Comparison of ENCODE assay signal across 17 mouse cellular contexts in genomic region chr13:97775907-97776306, GRCm38 (mm10). TPM values are rescaled to one million over a fixed set of nuclear protein-coding genes. Genes with fewer than 3 reads are reported as not detected.
A peak's percentile ranks its signal among the peaks of the same experiment; 100 is the strongest.
DNase-seq lines count a peak whose midpoint lies in the region; ATAC-seq and TF ChIP-seq lines count a peak whose summit lies in the region.
"Had no signal": no experiment of that assay in that cellular context is flagged by ENCODE, and none has a peak within 500 bp of the region (broad histone marks: within the 10 kb centered on the region; RNA-seq: fewer than 3 reads in every experiment).

No protein-coding gene starts in this region.

- TF ChIP-seq EP300 in liver, embryonic 14.5 days (IDR thresholded peaks at IDR 0.05; ENCODE audit: low read depth), result peak; percentile 38

- H3K4me2 ChIP-seq in hindbrain, embryonic 16.5 days (ENCODE audit: low read length), result no peak overlapping the region
- H3K4me2 ChIP-seq in liver, embryonic 14.5 days (ENCODE audit: low read depth), result no peak overlapping the region
- H3K4me2 ChIP-seq in liver, embryonic 12.5 days, result no peak overlapping the region
- no peak overlapping the region for H3K4me2 ChIP-seq in liver, embryonic 15.5 days
- H3K4me2 ChIP-seq: forebrain, embryonic 13.5 days; heart, embryonic 13.5 days; hindbrain, embryonic 14.5 days had no signal

- no peak for DNase-seq in hindbrain, embryonic 10.5 days (ENCODE audit: low spot score)
- DNase-seq in liver, embryonic 14.5 days (ENCODE audit: low read depth in 3 of 3, low spot score in 3 of 3), result no peak
- no peak for DNase-seq in embryo, embryonic 11 days
- DNase-seq in Muller cell, postnatal 12 days (ENCODE audit: inconsistent ontology term), result no peak
- DNase-seq: cerebellum, adult 18-20 months; cerebellum, postnatal 36 days; forebrain, postnatal 0 days had no signal

- no peak for ATAC-seq in hindbrain, embryonic 16.5 days
- no peak for ATAC-seq in liver, embryonic 14.5 days (ENCODE audit: insufficient read depth)
- no peak for ATAC-seq in liver, embryonic 12.5 days
- no peak for ATAC-seq in liver, embryonic 15.5 days (ENCODE audit: insufficient read depth)
- ATAC-seq in megakaryocyte-erythroid progenitor cell, adult 5-6 weeks (replicated peaks; ENCODE audit: low FRiP score, low TSS enrichment, poor library complexity, severe bottlenecking), result peak; percentile 19
- ATAC-seq: activated CD4-positive, CD25-positive, alpha-beta regulatory T cell, adult 4 months; Patski had no signal

- peaks cover 16% of the 10 kb centered on the region for H3K4me1 ChIP-seq in hindbrain, embryonic 10.5 days (replicated peaks)
- peaks cover 10% of the 10 kb centered on the region for H3K4me1 ChIP-seq in hindbrain, embryonic 16.5 days (ENCODE audit: control insufficient read depth, insufficient read depth, low read depth, low read length)
- H3K4me1 ChIP-seq in liver, embryonic 14.5 days (replicated peaks; ENCODE audit: control insufficient read depth in 2 of 2, insufficient read depth in 2 of 2, low read length in 1 of 2), result peaks cover 47 to 51% of the 10 kb centered on the region in 2 experiments
- peaks cover 57% of the 10 kb centered on the region for H3K4me1 ChIP-seq in liver, embryonic 12.5 days
- H3K4me1 ChIP-seq in liver, embryonic 15.5 days (replicated peaks), result peaks cover 52% of the 10 kb centered on the region

- H3K36me3 ChIP-seq in hindbrain, embryonic 10.5 days, result no peaks in the 10 kb centered on the region
- no peaks in the 10 kb centered on the region for H3K36me3 ChIP-seq in hindbrain, embryonic 16.5 days (ENCODE audit: control insufficient read depth, insufficient read depth, low read length)
- H3K36me3 ChIP-seq in liver, embryonic 14.5 days (replicated peaks; ENCODE audit: control insufficient read depth, insufficient read depth, low read depth), result no peaks in the 10 kb centered on the region
- H3K36me3 ChIP-seq in liver, embryonic 12.5 days, result no peaks in the 10 kb centered on the region
- no peaks in the 10 kb centered on the region for H3K36me3 ChIP-seq in liver, embryonic 15.5 days (replicated peaks)
- H3K36me3 ChIP-seq: embryonic facial prominence, embryonic 10.5 days had no signal

- no peak overlapping the region for H3K9ac ChIP-seq in hindbrain, embryonic 16.5 days (ENCODE audit: low read depth, low read length)
- H3K9ac ChIP-seq in liver, embryonic 14.5 days (replicated peaks), result no peak overlapping the region
- no peak overlapping the region for H3K9ac ChIP-seq in liver, embryonic 12.5 days
- no peak overlapping the region for H3K9ac ChIP-seq in liver, embryonic 15.5 days
- H3K9ac ChIP-seq: forebrain, embryonic 13.5 days; forebrain, postnatal 0 days; heart, embryonic 13.5 days; hindbrain, embryonic 14.5 days had no signal

- H3K27me3 ChIP-seq in hindbrain, embryonic 10.5 days (ENCODE audit: insufficient read depth, poor library complexity, severe bottlenecking), result peaks cover 4% of the 10 kb centered on the region; the same call in 1 of the 2 replicates
- H3K27me3 ChIP-seq in hindbrain, embryonic 16.5 days (replicated peaks; ENCODE audit: control insufficient read depth, insufficient read depth, low read length), result no peaks in the 10 kb centered on the region
- H3K27me3 ChIP-seq in liver, embryonic 14.5 days (ENCODE audit: control insufficient read depth, insufficient read depth, low read length), result no peaks in the 10 kb centered on the region
- H3K27me3 ChIP-seq in liver, embryonic 12.5 days (replicated peaks), result no peaks in the 10 kb centered on the region
- no peaks in the 10 kb centered on the region for H3K27me3 ChIP-seq in liver, embryonic 15.5 days
- H3K27me3 ChIP-seq: forebrain, embryonic 13.5 days; heart, embryonic 13.5 days; Patski had no signal

- WGBS in hindbrain, embryonic 10.5 days, result 95% methylated on average over 8 of the region's 8 CpGs
- WGBS in hindbrain, embryonic 16.5 days, result 94% methylated on average over 8 of the region's 8 CpGs
- WGBS in liver, embryonic 14.5 days (ENCODE audit: insufficient replicate concordance), result 25% methylated on average over 8 of the region's 8 CpGs
- WGBS in liver, embryonic 12.5 days (ENCODE audit: insufficient replicate concordance), result 57% methylated on average over 8 of the region's 8 CpGs
- WGBS in liver, embryonic 15.5 days (ENCODE audit: insufficient replicate concordance), result 27% methylated on average over 8 of the region's 8 CpGs

- H3K27ac ChIP-seq in hindbrain, embryonic 10.5 days, result peak overlapping the region; percentile 17; the same call in 1 of the 2 replicates
- no peak overlapping the region for H3K27ac ChIP-seq in hindbrain, embryonic 16.5 days (ENCODE audit: low read depth, low read length)
- H3K27ac ChIP-seq in liver, embryonic 14.5 days, result no peak overlapping the region
- no peak overlapping the region for H3K27ac ChIP-seq in liver, embryonic 12.5 days
- peak overlapping the region; percentile 30; the same call in 1 of the 2 replicates for H3K27ac ChIP-seq in liver, embryonic 15.5 days (replicated peaks)
- H3K27ac ChIP-seq: heart, embryonic 13.5 days had no signal

- peaks cover 6% of the 10 kb centered on the region; the same call in 1 of the 2 replicates for H3K9me3 ChIP-seq in hindbrain, embryonic 10.5 days
- no peaks in the 10 kb centered on the region for H3K9me3 ChIP-seq in hindbrain, embryonic 16.5 days (ENCODE audit: control insufficient read depth, low read length)
- H3K9me3 ChIP-seq in liver, embryonic 14.5 days (ENCODE audit: control insufficient read depth, low read length), result no peaks in the 10 kb centered on the region
- H3K9me3 ChIP-seq in liver, embryonic 12.5 days (replicated peaks), result no peaks in the 10 kb centered on the region
- H3K9me3 ChIP-seq in liver, embryonic 15.5 days (replicated peaks), result no peaks in the 10 kb centered on the region
- H3K9me3 ChIP-seq: embryonic facial prominence, embryonic 10.5 days had no signal

- H3K4me3 ChIP-seq in hindbrain, embryonic 10.5 days, result no peak overlapping the region
- no peak overlapping the region for H3K4me3 ChIP-seq in hindbrain, embryonic 16.5 days (ENCODE audit: low read length)
- no peak overlapping the region for H3K4me3 ChIP-seq in liver, embryonic 14.5 days (ENCODE audit: insufficient read depth in 1 of 2, low read depth in 2 of 2, low read length in 2 of 2)
- no peak overlapping the region for H3K4me3 ChIP-seq in liver, embryonic 12.5 days
- no peak overlapping the region for H3K4me3 ChIP-seq in liver, embryonic 15.5 days (replicated peaks)
- H3K4me3 ChIP-seq: embryonic facial prominence, embryonic 10.5 days; forebrain, embryonic 13.5 days; heart, embryonic 13.5 days had no signal

- TF ChIP-seq CTCF in liver, embryonic 14.5 days (IDR thresholded peaks at IDR 0.05; ENCODE audit: low read depth), result no peak

RNA-seq across cellular contexts. Expression of gene Gm10260, which starts 15.5 kb away (rescaled TPM):
- 3.7 and 3.8 TPM in 2 replicates for polyA plus RNA-seq in hindbrain, embryonic 10.5 days (2016; fragmentation: Nextera tagmentation; extraction: Ambion mirVana)
- polyA plus RNA-seq in hindbrain, embryonic 16.5 days (2015; fragmentation: Nextera tagmentation; extraction: Ambion mirVana), result 2.5 and 6.8 TPM in 2 replicates
- polyA plus RNA-seq in liver, embryonic 14.5 days (2012; rRNA removed), result 3.7 and 29.6 TPM in 2 replicates
- 0.99 and 2.3 TPM in 2 replicates for polyA plus RNA-seq in liver, embryonic 14.5 days (2014; fragmentation: Nextera tagmentation; extraction: Ambion mirVana)
- polyA plus RNA-seq in liver, embryonic 12.5 days (2016; fragmentation: Nextera tagmentation; extraction: Ambion mirVana), result 3.4 and 5.3 TPM in 2 replicates
- polyA plus RNA-seq in liver, embryonic 15.5 days (2015; fragmentation: Nextera tagmentation; extraction: Ambion mirVana), result 2.4 and 5.0 TPM in 2 replicates
- 16.8 and 21.6 TPM in 2 replicates for total RNA-seq in megakaryocyte-erythroid progenitor cell, adult 5-6 weeks (2014; fragmentation: Nextera tagmentation)
- 12.6 and 52.9 TPM in 2 replicates for total RNA-seq in megakaryocyte-erythroid progenitor cell, adult 5-6 weeks (2017)

Comparison
In these comparisons a context has a peak if more than half of its experiments do, and no peak if none do; other contexts are left out.
1. H3K27ac ChIP-seq: peak in hindbrain, embryonic 10.5 days (single experiment) and liver, embryonic 15.5 days (single experiment); none in hindbrain, embryonic 16.5 days (single experiment), liver, embryonic 14.5 days (single experiment) and liver, embryonic 12.5 days (single experiment).